Mouse (Mus musculus) brain, embryonic 14.5 days (tissue): Measurements from ENCODE around the gene Pkib. TPM values are rescaled to one million over a fixed set of nuclear protein-coding genes. Genes with fewer than 3 reads are reported as not detected.

Experiments used
- DNase-seq: peaks from one replicate; pipeline ENCODE4 v3.0.0-alpha.2; 2011; ENCODE audit warnings: low read depth
- CTCF ChIP-seq: fragments of 200-500 bp; IDR thresholded peaks from 2 replicates; pipeline ENCODE4 v1.5.1; 2012; ENCODE audit warnings: inconsistent platforms, mild to moderate bottlenecking, moderate library complexity, borderline replicate concordance; ENCODE audit not compliant: insufficient read depth, insufficient read length; ENCODE audit errors: extremely low read depth
- POLR2A ChIP-seq: fragments of 200-500 bp; IDR thresholded peaks from 2 replicates; pipeline ENCODE4 v1.6.1; 2012; ENCODE audit warnings: mild to moderate bottlenecking, inconsistent platforms, borderline replicate concordance; ENCODE audit not compliant: poor library complexity, insufficient read depth, insufficient read length, severe bottlenecking; ENCODE audit errors: extremely low read depth
- polyA plus RNA-seq: library from polyadenylated mRNA; depleted of rRNA; stranded (reverse); fragments of >200 nt; gene quantifications from 2 replicates; pipeline ENCODE4 v1.2.3, GENCODE M21; 2012; rRNA removed

Pkib gene
- polyA plus RNA-seq: 1.0 and 1.2 TPM in 2 replicates

- DNase-seq: peak; percentile 86
- no peak for TF ChIP-seq POLR2A
- no peak for TF ChIP-seq CTCF
Measured at GRCm38 (mm10) chr10:57631896-57632867, at the start of gene Pkib. TSS of gene Pkib (plus strand) at chr10:57631981.

GRCm38 (mm10) chr10:57583927-57584326, 47.9 kb upstream of the Pkib start:
- no peak for TF ChIP-seq POLR2A
- TF ChIP-seq CTCF: peak; percentile 14; the same call in 1 of the 2 replicates
- no peak for DNase-seq

- TF ChIP-seq POLR2A (no peak), CTCF (no peak)
- no peak for DNase-seq
Measured at GRCm38 (mm10) chr10:57594266-57594665, 37.5 kb upstream of the Pkib start.

GRCm38 (mm10) chr10:57597172-57597571, 34.6 kb upstream of the Pkib start:
- TF ChIP-seq CTCF: no peak
- TF ChIP-seq POLR2A: no peak
- DNase-seq: no peak

GRCm38 (mm10) chr10:57602951-57603350, 28.8 kb upstream of the Pkib start:
- DNase-seq: no peak

GRCm38 (mm10) chr10:57623311-57623710, 8.5 kb upstream of the Pkib start:
- TF ChIP-seq POLR2A: no peak
- TF ChIP-seq CTCF: no peak
- peak; percentile 50 for DNase-seq

More at GRCm38 (mm10) chr10:57602951-57603350, 28.8 kb upstream of the Pkib start:
- TF ChIP-seq CTCF: no peak
- no peak for TF ChIP-seq POLR2A

GRCm38 (mm10) chr10:57627773-57628172, 4.0 kb upstream of the Pkib start:
- TF ChIP-seq CTCF: no peak
- no peak for TF ChIP-seq POLR2A
- DNase-seq: no peak

- DNase-seq: no peak
- peak; percentile 6; the same call in 1 of the 2 replicates for TF ChIP-seq CTCF
- no peak for TF ChIP-seq POLR2A
Measured at GRCm38 (mm10) chr10:57630557-57630956, 1.2 kb upstream of the Pkib start.

- TF ChIP-seq CTCF (no peak), POLR2A (no peak)
- no peak for DNase-seq
Measured at GRCm38 (mm10) chr10:57632868-57633240, 1.1 kb downstream of the Pkib start.

GRCm38 (mm10) chr10:57636970-57637369, 5.2 kb downstream of the Pkib start:
- no peak for DNase-seq
- TF ChIP-seq POLR2A (no peak), CTCF (no peak)

GRCm38 (mm10) chr10:57638250-57638649, 6.5 kb downstream of the Pkib start:
- TF ChIP-seq POLR2A: no peak
- TF ChIP-seq CTCF: no peak
- DNase-seq: no peak
